Mouse (Mus musculus) stomach, embryonic 14.5 days (tissue): ENCODE measurements around the gene Fto. TPM values are rescaled to one million over a fixed set of nuclear protein-coding genes. Genes with fewer than 3 reads are reported as not detected.

Experiments used
- ATAC-seq: fragments of 200-750 bp; cut with Nextera tagmentation; 2 replicates; pipeline ENCODE4 v1.8.0; 2017; ENCODE audit warnings: low read depth, moderate TSS enrichment; ENCODE audit not compliant: insufficient number of reproducible peaks, insufficient read depth, low FRiP score
- H3K27ac ChIP-seq: fragments of 300-500 bp; sonication (generic); 2 replicates; pipeline ENCODE4 v1.5.1; 2014; ENCODE audit warnings: mild to moderate bottlenecking, low read length, moderate library complexity, mixed read lengths
- H3K27me3 ChIP-seq: fragments of 300-500 bp; sonication (generic); 2 replicates; pipeline ENCODE4 v1.6.1; 2014; ENCODE audit warnings: low read length, control low read depth, mixed read lengths; ENCODE audit not compliant: control insufficient read depth, insufficient read depth
- H3K36me3 ChIP-seq: fragments of 300-500 bp; sonication (generic); 2 replicates; pipeline ENCODE4 v1.6.1; 2014; ENCODE audit warnings: mild to moderate bottlenecking, control low read depth, low read length, moderate library complexity, mixed read lengths; ENCODE audit not compliant: control insufficient read depth, insufficient read depth
- H3K4me1 ChIP-seq: fragments of 300-500 bp; sonication (generic); 2 replicates; pipeline ENCODE4 v1.6.1; 2014; ENCODE audit warnings: low read length, control low read depth, mixed read lengths; ENCODE audit not compliant: control insufficient read depth, insufficient read depth
- H3K4me2 ChIP-seq: fragments of 300-500 bp; sonication (generic); replicated peaks from 2 replicates; pipeline ENCODE4 v1.6.1; 2014; ENCODE audit warnings: low read depth, low read length, control low read depth
- H3K4me3 ChIP-seq: fragments of 300-500 bp; sonication (generic); 2 replicates; pipeline ENCODE4 v1.5.1; 2014; ENCODE audit warnings: low read depth, low read length, control low read depth
- H3K9ac ChIP-seq: fragments of 300-500 bp; sonication (generic); replicated peaks from 2 replicates; pipeline ENCODE4 v1.6.1; 2014; ENCODE audit warnings: low read depth, mild to moderate bottlenecking, control low read depth, low read length, moderate library complexity, mixed read lengths
- H3K9me3 ChIP-seq: fragments of 300-500 bp; sonication (generic); 2 replicates; pipeline ENCODE4 v1.6.1; 2016; ENCODE audit warnings: low read depth, low read length, control low read depth; ENCODE audit not compliant: control insufficient read depth
- WGBS: fragments of 180-500 bp; shearing (Covaris S2); extraction: QIAGEN DNeasy Blood & Tissue Kit; methylation state at CpG from one replicate; pipeline ENCODE4 v1.1.7; 2014; 5-methylcytosine and 5-hydroxymethylcytosine counted together
- polyA plus RNA-seq: library from polyadenylated mRNA; unstranded; fragments of >200 nt; fragmentation: Nextera tagmentation; extraction: Ambion mirVana; gene quantifications from 2 replicates; pipeline ENCODE4 v1.2.1, GENCODE M21; 2014

Gene Fto
- polyA plus RNA-seq, 1 experiment from 2014 or later, result 89.6 TPM

DNA sequence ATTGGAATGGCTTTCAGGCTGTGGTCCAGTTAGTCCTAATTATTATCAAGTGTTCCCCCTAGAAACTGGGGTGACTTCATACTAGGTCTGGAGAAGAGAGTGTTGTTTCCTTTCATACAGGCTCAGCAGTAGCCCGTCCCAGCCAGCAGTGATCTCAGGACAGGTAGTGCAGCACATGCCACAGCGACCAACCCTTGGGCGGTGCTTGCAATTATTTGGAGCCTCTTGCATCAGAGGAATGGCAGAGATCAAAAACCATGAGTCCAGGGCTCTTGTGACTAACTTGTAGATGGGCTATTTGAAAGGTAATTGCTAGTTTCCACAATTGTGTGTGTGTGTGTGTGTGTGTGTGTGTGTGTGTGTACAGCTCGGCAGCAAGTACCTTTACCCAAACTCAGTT lies 247.9 kb downstream of the Fto start:
- H3K36me3 ChIP-seq, result no peaks in the 10 kb centered on the region
- H3K27ac ChIP-seq, result no peak overlapping the region
- no peak overlapping the region for H3K9ac ChIP-seq
- no peaks in the 10 kb centered on the region for H3K27me3 ChIP-seq
- no peak for ATAC-seq
- H3K4me3 ChIP-seq, result no peak overlapping the region
- 84% methylated on average over 4 of the region's 4 CpGs for WGBS
- H3K4me2 ChIP-seq, result no peak overlapping the region
- H3K9me3 ChIP-seq, result no peaks in the 10 kb centered on the region
- peaks cover 25% of the 10 kb centered on the region for H3K4me1 ChIP-seq

DNA sequence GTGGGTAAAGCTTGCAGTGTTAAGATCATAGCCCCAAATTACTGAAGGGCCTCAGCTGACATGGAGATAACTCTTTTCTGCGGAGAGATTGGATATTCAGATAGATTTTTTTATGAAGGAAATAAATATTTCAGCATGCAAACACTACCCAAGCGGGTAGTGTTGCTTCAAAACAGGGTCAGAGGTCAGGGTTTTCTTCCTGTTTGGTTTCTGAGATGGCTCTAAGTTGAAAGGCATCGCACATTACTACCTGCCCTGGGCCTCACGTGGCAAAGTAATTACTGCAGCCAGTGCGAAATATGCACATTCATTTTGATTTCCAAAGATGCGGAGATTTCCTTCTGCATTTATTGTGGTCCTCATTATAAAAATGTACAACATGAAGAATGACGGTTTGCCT lies 249.3 kb downstream of the Fto start:
- WGBS, result 64% methylated on average over 7 of the region's 7 CpGs
- Histone ChIP-seq H3K36me3 (no peaks in the 10 kb centered on the region), H3K4me1 (peaks cover 35% of the 10 kb centered on the region), H3K27me3 (no peaks in the 10 kb centered on the region), H3K27ac (no peak overlapping the region; the same call in 1 of the 2 replicates), H3K4me3 (no peak overlapping the region), H3K9me3 (no peaks in the 10 kb centered on the region), H3K4me2 (no peak overlapping the region), H3K9ac (no peak overlapping the region)
- ATAC-seq, result no peak

DNA sequence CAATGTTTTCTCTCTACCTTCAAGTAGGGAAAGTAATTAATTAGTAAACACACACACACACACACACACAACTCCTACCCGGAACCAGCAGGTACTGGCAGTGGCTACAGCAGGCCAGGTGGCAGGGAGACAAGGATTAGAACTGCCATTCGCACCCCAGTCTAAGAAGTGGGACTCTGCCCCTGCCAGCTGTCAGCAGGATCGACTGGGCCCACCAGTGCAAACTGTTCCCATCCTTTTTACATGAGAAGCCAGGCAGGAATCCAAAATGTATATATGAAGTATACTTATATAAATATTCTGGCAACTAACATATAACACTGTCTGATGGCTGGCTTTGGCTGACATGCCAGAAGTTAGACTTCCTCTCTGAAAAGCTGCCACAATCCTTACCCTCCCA lies 250.0 kb downstream of the Fto start:
- no peak overlapping the region for H3K9ac ChIP-seq
- no peak overlapping the region for H3K4me2 ChIP-seq
- H3K9me3 ChIP-seq, result no peaks in the 10 kb centered on the region
- H3K4me3 ChIP-seq, result no peak overlapping the region
- H3K36me3 ChIP-seq, result no peaks in the 10 kb centered on the region
- H3K4me1 ChIP-seq, result peaks cover 35% of the 10 kb centered on the region
- H3K27ac ChIP-seq, result no peak overlapping the region; the same call in 1 of the 2 replicates
- ATAC-seq, result no peak
- no peaks in the 10 kb centered on the region for H3K27me3 ChIP-seq
- WGBS, result 51% methylated on average over 3 of the region's 3 CpGs

DNA sequence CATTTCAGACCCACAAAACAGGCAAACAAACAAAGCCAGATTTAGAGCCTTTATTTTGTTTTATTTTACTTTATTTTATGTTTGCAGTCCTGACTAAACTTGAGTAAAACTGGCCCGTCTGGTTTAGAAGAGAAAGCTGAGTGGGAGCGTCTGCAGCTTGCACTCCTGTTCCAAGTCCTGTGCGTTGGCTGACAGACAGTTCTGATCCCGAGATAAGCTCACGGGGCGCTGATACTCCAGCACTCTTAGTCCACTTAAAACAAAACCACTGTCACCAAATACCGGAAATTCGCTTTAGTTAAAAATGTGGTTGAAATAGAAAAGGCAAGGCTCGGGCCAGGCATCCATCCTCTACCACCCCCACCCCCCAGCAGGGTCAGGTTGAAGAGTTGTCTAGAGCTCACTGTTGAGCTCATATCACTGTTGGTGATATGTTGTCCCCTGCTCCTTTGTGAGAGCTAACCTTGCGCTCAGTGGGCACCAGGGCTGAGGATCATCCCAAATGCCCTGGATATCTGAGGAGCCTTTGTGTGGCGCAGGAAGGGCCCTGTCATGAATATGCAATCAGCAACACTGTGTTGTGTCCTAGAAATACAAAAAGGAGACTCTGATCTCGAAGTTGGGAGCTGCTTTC lies 252.7 kb downstream of the Fto start:
- Histone ChIP-seq H3K27me3 (no peaks in the 10 kb centered on the region), H3K27ac (peak overlapping the region; percentile 34; the same call in 1 of the 2 replicates), H3K4me2 (no peak overlapping the region), H3K9ac (no peak overlapping the region), H3K36me3 (no peaks in the 10 kb centered on the region), H3K9me3 (no peaks in the 10 kb centered on the region), H3K4me3 (no peak overlapping the region), H3K4me1 (peaks cover 46% of the 10 kb centered on the region)
- 0 out of 2 replicates have a peak, but pooled peaks have one; percentile 43 for ATAC-seq
- WGBS, result 34% methylated on average over 12 of the region's 12 CpGs

DNA sequence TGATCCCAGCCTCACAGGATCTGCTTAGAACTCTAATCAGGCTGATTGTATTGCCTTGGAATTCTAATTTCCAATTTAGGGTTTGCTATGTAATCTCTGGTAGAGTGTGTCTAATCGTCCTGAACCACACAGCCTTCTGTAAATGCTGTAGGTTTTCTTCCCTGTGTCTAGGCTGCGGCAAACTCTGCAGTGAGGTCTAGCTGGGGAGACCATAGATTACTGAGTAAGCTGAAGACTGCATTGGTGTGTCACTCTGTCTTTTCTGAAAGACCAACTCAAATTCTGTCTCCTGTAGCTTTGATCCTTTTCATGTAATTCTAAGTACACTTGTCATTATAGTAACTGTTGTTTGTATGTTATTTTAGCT lies 253.2 kb downstream of the Fto start:
- no peak for ATAC-seq
- H3K9me3 ChIP-seq, result no peaks in the 10 kb centered on the region
- peak overlapping the region; percentile 34; the same call in 1 of the 2 replicates for H3K27ac ChIP-seq
- no peak overlapping the region for H3K9ac ChIP-seq
- peaks cover 46% of the 10 kb centered on the region for H3K4me1 ChIP-seq
- H3K36me3 ChIP-seq, result no peaks in the 10 kb centered on the region
- H3K4me2 ChIP-seq, result no peak overlapping the region
- H3K27me3 ChIP-seq, result no peaks in the 10 kb centered on the region
- 66% methylated on average over 2 of the region's 2 CpGs for WGBS
- no peak overlapping the region for H3K4me3 ChIP-seq

DNA sequence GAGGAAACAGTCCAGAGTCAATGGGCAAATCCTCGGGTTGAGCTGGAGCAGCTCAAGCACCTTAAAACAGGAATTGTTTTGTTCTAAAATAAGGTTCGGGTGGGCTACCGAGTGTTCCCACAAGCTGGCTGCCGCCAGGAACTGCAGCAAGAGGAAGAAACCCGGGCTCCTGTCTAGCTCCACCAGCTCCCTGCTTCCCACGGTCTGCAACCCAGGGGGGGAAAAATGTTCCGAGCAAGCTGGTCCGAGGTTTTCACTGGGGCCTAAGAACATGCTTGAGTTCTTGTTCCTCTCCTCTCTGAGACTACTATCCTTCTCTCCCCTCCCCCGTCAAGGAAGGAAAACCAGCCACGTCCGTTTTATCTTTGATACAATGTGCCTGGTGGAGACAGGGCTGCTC lies 256.5 kb downstream of the Fto start:
- 29% methylated on average over 11 of the region's 11 CpGs for WGBS
- no peak overlapping the region for H3K4me2 ChIP-seq
- H3K4me3 ChIP-seq, result no peak overlapping the region
- no peaks in the 10 kb centered on the region for H3K36me3 ChIP-seq
- H3K9me3 ChIP-seq, result no peaks in the 10 kb centered on the region
- no peak for ATAC-seq
- H3K4me1 ChIP-seq, result peaks cover 35% of the 10 kb centered on the region; the same call in 1 of the 2 replicates
- H3K27me3 ChIP-seq, result no peaks in the 10 kb centered on the region
- H3K9ac ChIP-seq, result no peak overlapping the region
- H3K27ac ChIP-seq, result no peak overlapping the region

DNA sequence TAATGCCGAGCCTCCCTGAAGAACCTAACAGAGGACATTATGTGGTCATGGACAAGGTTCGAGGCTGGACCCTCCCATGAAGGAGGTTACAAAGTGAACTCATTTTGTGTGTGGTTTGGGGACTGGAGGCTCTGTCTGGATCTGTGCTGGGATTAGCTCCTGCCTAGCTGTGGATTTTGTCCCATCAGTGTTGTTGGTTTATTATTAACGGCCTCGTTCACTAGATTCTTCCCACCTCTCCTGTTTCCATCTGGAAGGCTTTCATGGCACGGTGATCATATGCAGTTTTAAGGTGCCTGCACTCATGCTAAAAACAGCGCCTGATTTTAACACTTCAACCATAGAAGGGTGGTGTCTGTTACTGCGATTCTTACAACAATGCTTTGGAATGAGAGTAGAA lies 257.5 kb downstream of the Fto start:
- no peaks in the 10 kb centered on the region for H3K36me3 ChIP-seq
- peaks cover 36% of the 10 kb centered on the region; the same call in 1 of the 2 replicates for H3K4me1 ChIP-seq
- WGBS, result 83% methylated on average over 7 of the region's 7 CpGs
- no peak overlapping the region for H3K27ac ChIP-seq
- ATAC-seq, result no peak
- H3K4me3 ChIP-seq, result no peak overlapping the region
- H3K4me2 ChIP-seq, result no peak overlapping the region
- no peaks in the 10 kb centered on the region for H3K9me3 ChIP-seq
- no peaks in the 10 kb centered on the region for H3K27me3 ChIP-seq
- H3K9ac ChIP-seq, result no peak overlapping the region

DNA sequence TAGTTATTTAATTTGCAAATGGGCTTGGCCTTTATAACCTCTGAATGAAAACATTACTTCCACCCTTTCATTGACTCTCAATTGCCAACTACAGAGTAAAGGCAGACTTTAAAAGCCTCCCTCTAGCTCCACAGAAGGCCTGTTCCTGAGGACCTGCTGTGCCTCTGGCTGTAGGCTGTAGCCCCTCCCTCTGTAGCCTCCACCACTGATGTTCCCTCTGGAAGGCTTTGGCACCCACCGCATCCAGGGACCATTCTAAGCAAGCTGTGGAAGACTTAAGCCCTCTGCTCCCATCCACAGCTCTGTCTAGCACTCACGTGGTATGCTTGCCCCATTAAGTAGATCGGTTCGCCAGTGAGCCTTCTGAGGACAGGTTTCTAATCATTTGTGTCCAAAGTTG lies 258.7 kb downstream of the Fto start:
- peaks cover 28% of the 10 kb centered on the region; the same call in 1 of the 2 replicates for H3K4me1 ChIP-seq
- H3K9me3 ChIP-seq, result no peaks in the 10 kb centered on the region
- WGBS, result 64% methylated on average over 4 of the region's 4 CpGs
- no peaks in the 10 kb centered on the region for H3K36me3 ChIP-seq
- H3K27me3 ChIP-seq, result no peaks in the 10 kb centered on the region
- no peak for ATAC-seq
- H3K27ac ChIP-seq, result no peak overlapping the region
- H3K4me3 ChIP-seq, result no peak overlapping the region
- no peak overlapping the region for H3K9ac ChIP-seq
- H3K4me2 ChIP-seq, result no peak overlapping the region

DNA sequence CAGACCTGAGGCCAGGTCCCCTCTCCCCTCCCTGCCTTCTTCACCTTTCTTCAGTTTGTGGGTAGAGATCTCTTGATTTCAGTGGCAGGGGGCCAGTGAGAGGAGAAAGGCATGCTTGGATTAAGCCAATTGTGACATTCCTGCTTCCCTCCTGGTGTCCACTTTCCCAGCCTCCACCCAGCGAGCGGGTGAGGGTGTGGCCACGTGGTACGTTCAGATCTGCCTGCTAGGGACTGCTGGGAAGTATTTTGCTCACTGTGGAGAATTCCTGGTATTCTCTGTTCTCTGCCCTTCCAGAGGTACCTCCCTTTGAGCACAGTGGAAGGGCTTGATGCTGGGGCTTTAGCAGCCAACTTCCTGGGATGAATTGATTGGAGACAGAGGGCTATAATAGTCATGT lies 259.3 kb downstream of the Fto start:
- no peak overlapping the region for H3K4me2 ChIP-seq
- H3K4me1 ChIP-seq, result peaks cover 22% of the 10 kb centered on the region; the same call in 1 of the 2 replicates
- ATAC-seq, result no peak

More for the DNA sequence above, 259.3 kb downstream of the Fto start:
- Histone ChIP-seq H3K27me3 (no peaks in the 10 kb centered on the region), H3K9ac (no peak overlapping the region), H3K4me3 (no peak overlapping the region), H3K9me3 (no peaks in the 10 kb centered on the region), H3K36me3 (no peaks in the 10 kb centered on the region), H3K27ac (no peak overlapping the region)
- 43% methylated on average over 4 of the region's 4 CpGs for WGBS
